Mouse (Mus musculus): Measurements from ENCODE around the gene Zbtb9.

The Zbtb9 gene

GRCm38 (mm10) chr17:27042840-27043239, 69.9 kb downstream of the Zbtb9 start:
- DNase-seq: no peak

GRCm38 (mm10) chr17:27045164-27045563, 72.2 kb downstream of the Zbtb9 start:
- no peak for DNase-seq

- DNase-seq: no peak
Measured at GRCm38 (mm10) chr17:27047762-27048444, 74.9 kb downstream of the Zbtb9 start.

- no peak for DNase-seq
Measured at GRCm38 (mm10) chr17:27048445-27049239, 75.7 kb downstream of the Zbtb9 start.

GRCm38 (mm10) chr17:27050853-27051252, 77.9 kb downstream of the Zbtb9 start:
- no peak for DNase-seq

GRCm38 (mm10) chr17:27051514-27051913, 78.5 kb downstream of the Zbtb9 start:
- no peak for DNase-seq

- DNase-seq: no peak
Measured at GRCm38 (mm10) chr17:27056170-27056569, 83.2 kb downstream of the Zbtb9 start.

GRCm38 (mm10) chr17:27056812-27057516, 84.0 kb downstream of the Zbtb9 start, which contains the start of gene Itpr3:
TSS of gene Itpr3 (plus strand) at chr17:27057304.
- DNase-seq: peak; percentile 76 to 82

- no peak for DNase-seq
Measured at GRCm38 (mm10) chr17:27057517-27058055, 84.6 kb downstream of the Zbtb9 start.

All from cerebellum, adult 18-20 months (tissue).